Mouse (Mus musculus) olfactory bulb, adult 2 months (tissue): ENCODE results near the gene 1700021F05Rik.

ENCODE experiments used
- CTCF ChIP-seq: fragments of 200-500 bp; IDR thresholded peaks from 2 replicates; pipeline ENCODE4 v1.5.1; 2012; ENCODE audit warnings: low read depth, mild to moderate bottlenecking, low read length, moderate library complexity; ENCODE audit not compliant: insufficient read depth
- POLR2A ChIP-seq: fragments of 200-500 bp; IDR thresholded peaks from 2 replicates; pipeline ENCODE4 v1.6.1; 2012; ENCODE audit warnings: mild to moderate bottlenecking, low read depth, low read length, moderate library complexity; ENCODE audit not compliant: insufficient read depth

GRCm38 (mm10) chr10:43504291-43504690 lies 36.5 kb downstream of the 1700021F05Rik start:
- no peak for TF ChIP-seq POLR2A
- TF ChIP-seq CTCF: no peak
